Mouse (Mus musculus) activated CD4-positive, CD25-positive, alpha-beta regulatory T cell, adult 4 months (primary cell): ENCODE measurements around the gene 1700029I15Rik. TPM values are rescaled to one million over a fixed set of nuclear protein-coding genes. Genes with fewer than 3 reads are reported as not detected.

Source experiments
- ATAC-seq: one replicate; pipeline ENCODE4 v1.8.0; 2017
- polyA plus RNA-seq, 2 experiments: library from polyadenylated mRNA; unstranded; fragments of 100-300 nt; shearing (Covaris generic); gene quantifications; one replicate each; pipeline ENCODE4 v1.2.1; 2017

1700029I15Rik gene
- 1 to 10 TPM; 1.1 to 1.2 TPM for polyA plus RNA-seq

DNA sequence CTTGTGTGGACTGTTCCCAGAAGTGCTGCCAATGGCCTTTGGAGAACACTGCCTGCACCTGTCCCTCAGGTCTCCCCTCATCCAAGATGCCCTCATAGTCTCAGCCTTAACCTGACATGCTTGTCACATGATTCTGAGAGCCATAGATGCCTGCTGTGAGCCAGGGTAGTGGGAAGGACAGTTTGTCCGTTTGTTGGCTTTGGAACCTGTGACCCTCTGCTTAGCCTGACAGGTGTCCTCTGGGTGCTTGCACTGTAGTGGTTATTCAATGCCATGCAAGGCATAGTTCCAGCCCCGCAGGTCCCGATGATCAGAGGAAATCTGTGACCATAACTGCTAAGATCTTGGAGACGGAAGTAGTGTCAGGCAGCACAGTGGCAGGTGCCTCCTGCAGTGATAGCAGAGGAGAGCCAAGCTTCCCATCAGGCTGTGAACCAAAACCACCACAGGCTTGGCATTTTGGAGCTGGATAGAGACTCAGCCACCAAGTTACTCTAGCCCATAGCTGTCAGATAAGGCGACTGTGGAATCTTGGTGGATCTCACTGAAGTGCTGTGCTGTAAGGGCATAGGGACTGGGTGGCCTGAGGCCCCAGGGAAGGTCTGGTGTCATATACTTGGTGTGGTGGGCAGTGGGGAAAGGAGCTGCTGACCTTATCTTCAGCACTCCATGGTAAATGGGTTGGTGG lies at the start of gene 1700029I15Rik:
Gene 1700029I15Rik, plus strand, starts transcription at position 638 of the 688 bp plus-strand sequence.
- no peak for ATAC-seq

DNA sequence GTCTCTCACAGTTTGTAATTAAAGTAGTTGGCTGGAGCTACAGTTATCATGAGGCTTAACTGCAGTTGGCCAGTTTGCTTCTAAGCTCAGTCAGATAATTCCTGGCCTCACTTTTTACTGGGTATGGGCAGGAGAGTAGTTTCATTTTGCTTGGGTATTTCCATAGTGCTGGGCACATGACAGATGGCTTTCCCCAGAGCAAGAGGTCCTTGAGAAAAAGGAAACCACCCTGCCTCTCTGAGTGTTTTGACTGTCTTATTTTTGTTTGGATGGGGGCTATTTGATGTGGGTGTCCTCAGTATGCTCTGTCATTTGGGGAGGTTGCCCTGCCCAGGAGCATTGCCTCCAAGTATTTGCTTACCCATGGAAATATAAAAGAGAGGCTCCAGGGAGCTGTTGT lies 39.9 kb upstream of the 1700029I15Rik start:
- no peak for ATAC-seq

DNA sequence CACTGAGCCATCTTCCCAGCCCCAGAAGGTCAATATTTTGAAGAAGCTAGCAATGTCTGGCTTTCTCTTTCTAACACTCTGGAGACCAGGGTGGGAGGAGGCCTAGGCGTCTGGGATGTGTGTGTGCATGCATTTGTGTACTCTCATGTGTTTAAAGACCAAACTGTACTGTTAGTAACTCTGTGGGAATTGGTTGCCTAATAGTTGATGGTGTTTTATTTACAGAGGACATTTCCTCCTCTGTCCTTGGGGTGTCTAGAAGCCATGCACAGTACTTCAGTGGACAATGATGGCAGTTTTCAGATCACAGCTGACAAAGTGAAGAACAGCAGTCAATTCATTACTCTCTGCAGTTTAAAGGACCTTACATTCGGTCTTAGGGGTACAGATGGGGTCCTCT lies 35.1 kb upstream of the 1700029I15Rik start:
- ATAC-seq: no peak

DNA sequence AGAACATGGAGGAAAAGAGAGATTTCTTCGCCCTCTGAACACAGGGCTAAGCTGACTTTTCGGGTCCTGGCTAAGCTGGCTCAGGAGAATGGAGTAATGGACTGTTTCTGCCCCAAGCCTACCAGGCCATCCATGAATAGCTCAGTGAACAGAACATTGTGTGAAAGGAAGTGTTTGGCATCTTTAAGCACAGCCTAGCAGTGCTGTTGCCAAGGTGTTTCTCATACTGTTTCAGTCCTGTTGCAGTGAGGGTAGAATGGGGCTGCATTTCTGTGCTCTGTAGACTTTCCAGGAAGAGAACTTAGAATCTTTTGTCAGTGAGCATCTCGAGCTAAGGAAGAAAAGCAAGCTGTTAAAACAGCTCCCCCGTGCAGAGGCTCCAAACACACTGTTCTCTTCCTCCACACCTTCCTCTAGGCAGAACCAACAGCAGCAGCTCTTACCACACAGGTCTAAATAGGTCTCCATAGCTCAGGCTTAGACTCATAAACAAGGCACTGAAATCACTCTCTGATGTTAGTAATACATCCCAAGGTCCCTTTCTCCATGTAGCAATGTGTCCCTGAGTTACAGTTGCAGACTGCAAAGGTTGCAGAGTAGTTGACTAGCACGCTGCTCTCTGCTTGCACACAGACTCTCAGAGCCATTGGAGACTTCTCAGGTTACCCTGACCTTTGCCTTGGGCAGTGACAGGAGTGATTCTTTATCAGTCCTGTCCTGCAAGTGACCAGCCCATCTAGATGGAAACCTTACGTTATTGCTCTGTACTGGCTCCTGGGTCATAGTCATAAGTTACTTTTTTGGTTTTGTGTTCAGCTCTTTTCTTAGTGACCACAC lies 32.5 kb upstream of the 1700029I15Rik start:
- ATAC-seq: no peak

DNA sequence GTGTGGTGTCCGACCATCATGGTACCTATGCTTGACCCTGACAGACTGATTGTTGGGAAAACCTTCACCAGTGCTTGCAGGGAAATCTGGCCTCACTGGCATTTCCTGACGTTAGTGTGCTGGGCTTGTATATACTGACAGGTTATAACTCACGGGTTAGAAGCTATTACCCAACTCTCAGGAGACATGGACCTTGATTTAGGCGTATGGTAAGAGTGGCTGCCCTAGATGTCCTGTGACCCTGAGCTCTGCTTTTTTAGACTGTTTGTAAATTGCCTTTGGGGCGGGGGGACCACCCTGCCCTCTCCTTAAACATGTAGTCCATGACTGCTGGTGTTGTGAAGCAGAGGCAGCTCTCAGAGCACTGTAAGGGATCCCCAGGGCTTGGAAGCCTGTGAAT lies 31.7 kb upstream of the 1700029I15Rik start:
- no peak for ATAC-seq

DNA sequence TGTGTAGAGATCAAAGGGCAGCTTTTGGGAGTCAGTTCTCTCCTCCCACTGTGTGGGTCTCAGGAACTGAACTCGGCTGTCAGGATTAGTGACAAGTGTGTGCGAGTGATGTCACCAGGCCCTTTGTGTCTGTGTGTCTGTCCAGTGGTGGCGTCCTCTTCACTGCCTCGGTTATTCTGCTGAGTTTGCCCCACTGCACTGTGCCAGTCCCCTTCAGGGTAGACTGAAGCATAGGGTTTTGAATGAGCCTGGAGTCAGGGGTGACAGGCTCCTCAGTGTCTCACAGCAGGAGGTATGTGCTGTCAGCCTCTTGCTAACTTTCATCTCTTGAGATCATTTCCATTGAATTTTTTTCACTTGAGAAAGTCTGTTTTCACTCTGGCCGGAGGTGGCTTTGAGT lies 28.9 kb upstream of the 1700029I15Rik start:
- ATAC-seq: no peak

DNA sequence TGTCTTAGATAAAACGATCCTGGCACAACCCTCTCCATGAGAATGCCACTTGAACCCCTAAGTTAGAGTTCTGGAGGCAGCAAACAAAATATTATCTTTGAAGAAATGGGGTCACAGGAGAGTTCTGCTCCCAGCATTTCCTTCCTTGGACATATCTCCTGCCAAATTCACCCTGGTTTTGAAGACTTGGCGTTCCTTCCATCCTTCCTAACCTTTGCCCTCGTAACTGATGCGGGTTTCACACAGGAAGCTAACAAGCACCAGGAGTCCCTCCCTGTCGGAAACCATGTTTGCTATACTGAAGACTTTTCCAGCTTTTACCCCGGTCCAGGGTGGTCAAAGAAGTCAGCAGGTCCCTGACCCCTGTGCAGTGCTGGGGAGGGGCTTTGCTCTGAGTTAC lies 28.1 kb upstream of the 1700029I15Rik start:
- no peak for ATAC-seq

DNA sequence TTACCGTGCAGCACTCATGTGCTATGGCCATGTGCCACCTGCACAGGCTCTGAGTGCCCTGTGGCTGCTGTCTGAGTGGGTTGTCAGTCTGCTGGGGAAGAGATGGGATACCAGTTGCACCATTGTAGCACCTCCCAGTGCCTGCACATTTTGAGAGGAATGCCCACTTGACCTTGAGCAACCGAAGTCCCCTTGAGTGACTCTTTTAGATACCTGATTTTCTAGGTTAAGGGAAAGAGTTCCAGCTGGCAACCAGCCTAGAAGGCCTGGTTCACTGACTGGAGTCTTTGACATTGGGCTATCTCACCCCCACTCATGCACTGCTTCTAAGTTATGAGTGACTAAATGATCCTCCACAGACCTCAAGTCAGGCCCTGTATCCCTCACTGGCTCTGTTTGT lies 23.0 kb upstream of the 1700029I15Rik start:
- ATAC-seq: no peak

DNA sequence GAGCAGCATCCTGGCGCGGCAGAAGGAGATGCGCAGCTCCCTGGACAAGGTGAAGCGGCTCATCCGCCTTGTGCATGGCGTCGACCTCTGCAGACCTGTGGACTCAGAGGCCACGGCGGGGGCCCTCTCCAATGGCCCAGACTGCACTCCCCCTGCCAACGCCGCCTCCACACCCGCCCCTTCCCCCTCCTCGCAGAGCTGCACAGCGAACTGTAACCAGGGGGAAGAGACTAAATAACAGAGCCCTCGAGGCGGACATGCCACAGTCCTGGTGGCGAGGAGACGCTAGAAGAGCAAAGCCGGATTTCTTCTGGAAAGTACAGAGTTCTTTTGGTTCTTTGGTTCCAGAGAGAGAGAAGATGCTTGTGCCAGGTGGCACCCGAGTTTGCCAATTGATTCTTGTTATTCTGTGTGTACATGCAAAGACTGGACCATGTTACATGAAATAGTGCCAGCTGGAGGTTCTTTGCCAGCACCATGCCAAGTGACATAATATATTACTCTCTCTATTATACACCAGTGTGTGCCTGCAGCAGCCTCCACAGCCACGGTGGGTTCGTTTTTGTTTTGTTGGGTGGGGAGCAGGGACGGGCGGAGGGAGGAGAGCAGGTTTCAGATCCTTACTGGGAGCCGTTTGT lies 22.0 kb upstream of the 1700029I15Rik start:
- no peak for ATAC-seq

DNA sequence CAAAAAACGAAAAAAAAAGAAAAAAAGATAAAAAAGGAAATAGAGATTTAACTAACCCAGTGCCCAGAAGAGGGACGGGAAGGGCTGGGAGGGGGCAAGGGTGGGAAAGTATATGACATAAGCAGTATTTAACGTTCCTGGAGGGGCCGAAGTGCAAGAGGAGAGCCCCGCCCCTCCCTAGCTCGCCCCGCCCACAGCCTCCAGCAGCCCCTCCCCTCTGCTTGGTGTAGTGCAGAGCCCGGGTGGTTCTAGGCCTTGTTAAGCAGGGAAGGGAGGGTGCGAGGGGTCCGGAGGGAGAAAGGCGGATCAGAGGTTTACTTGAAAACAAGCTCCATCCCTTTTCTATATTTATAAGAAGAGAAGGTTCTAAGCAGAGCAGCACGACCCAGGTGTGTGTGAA lies 21.4 kb upstream of the 1700029I15Rik start:
- ATAC-seq: no peak

DNA sequence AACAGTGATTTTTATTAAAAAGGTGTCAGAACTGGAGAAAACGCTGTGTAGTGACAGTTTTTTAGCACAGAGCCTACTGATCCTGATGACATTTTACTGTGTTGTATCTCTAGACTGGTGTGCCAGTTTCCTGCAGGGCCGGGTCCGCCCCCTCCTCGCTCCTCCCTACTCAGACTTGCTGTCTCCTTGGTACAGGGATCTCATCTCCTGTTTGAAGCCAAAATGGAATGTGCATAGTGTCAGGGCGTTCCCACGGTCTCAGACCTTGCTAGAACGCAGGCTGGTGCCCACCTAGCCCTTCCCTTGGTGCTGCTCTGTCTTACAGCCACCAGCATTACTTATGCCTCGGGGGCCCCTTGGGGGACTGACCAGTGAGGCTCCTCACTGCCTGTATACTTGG lies 20.5 kb upstream of the 1700029I15Rik start:
- no peak for ATAC-seq

DNA sequence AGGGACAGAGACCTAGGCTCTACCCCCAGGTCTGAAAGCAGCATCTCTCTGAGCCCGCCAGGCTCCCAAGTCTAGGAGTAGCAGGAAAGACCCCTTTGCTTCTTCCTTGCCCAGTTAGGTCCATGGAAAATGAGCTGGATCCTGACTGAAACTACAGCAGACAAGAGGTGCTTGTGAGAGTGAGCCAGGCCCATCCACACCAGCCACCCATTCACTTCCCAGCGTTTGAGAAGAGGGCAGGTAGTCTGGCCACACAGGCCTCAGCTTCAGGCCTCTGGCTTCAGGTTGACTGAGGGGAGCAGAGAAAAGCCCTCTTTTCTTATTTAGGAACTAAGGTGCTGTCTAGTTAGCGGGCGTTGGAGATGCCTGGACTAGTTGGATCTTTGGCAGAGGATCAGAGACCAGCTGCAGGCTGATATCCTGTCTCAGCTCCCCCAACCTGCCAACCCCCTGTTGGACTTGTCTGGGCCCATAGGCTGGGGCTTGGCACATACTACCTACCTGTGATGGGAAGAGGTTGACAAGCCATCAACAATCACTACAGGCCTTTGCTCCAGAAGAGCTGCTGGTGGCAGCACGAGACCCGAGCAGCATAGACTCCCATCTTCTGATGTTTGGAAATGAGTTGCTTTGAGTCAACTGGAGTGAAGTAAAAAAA lies 19.6 kb upstream of the 1700029I15Rik start:
- ATAC-seq: no peak

DNA sequence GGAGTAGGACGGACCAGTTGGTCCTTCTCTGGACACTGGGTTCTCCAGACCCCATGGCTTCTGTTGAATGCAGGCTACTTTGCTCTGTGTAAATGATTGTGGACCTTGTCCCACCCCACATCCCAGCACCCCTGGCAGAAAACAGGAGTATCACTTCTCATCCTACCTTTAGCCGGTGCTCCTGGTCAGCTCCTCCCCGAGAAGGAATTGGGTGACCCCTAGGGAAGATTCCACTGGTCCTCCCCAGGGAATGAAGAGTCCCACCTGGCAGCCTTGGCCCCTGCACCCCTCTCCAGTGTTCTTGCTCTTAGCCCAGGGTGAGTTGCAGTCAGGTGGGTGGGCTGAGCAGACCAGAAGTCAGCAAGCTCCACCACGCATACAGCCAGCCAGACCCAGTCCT lies 18.3 kb upstream of the 1700029I15Rik start:
- ATAC-seq: no peak

DNA sequence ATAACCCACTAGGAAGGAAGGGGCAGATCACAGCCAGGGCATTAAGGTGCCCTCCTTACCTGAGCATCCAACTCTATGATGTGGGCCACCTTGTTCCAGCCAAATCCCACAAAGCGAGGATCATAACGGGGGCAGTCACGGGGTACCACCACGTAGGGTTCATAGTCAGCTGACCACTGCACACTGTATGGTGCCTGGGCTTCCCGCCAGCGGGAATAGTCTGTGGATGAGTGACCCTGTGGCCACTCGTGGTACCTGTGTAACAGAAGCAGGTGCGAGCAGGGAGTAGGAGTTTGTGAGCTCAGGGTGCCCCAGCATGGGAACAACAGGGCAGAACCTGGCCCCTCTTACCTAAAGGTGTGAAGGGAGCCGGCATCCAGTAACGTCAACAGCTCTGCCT lies 16.8 kb upstream of the 1700029I15Rik start:
- no peak for ATAC-seq

DNA sequence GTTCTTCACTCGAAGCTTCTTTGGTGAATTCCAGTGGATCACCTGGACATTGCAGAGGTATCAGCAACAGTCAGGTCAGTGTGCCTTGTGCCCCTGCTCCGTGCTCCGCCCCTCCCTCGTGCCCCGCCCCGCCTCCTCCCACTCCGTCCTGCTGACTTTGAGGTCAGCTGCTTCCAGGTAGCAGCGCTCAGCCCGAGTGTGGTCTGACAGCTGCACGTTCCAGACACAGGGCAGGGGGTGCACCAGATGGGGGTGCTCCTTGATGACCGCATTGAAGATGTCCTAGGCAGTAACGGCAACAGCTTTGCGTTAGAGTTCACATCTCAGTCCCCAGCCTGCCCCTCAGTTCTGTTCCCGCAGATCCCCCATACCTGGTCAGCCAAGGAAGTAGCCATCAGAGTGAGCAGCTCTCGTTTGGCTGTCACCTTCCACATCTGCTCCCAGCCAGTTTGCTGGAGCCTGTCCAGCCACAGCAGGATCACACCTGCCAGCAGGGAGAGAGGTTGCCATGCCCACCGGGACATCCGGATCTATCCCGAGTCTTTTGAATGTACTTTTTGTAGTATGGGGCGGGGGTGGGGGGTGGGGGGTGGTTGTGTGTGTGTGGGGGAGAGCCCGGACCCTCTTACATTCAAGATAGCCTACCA lies 14.8 kb upstream of the 1700029I15Rik start:
- no peak for ATAC-seq

DNA sequence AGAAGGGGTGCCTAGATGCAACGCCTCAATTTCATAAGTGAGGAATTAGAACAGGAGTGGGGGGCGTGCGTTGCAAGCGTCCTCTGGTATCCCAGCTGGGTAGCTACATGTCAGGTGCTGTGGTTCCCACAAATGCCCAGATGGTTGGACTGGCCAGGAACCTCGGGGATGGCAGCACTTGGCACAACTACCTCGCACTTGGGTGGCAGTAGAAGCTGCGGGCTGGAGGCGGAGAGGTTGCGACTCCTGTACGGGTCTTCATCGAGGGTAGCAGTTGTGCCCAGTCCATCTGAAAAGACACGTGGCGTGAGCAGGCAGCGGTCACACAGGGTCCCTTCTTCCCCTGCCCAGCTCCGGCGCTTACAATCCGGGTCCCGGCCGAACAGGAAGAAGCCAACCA lies 12.0 kb upstream of the 1700029I15Rik start:
- ATAC-seq: no peak

DNA sequence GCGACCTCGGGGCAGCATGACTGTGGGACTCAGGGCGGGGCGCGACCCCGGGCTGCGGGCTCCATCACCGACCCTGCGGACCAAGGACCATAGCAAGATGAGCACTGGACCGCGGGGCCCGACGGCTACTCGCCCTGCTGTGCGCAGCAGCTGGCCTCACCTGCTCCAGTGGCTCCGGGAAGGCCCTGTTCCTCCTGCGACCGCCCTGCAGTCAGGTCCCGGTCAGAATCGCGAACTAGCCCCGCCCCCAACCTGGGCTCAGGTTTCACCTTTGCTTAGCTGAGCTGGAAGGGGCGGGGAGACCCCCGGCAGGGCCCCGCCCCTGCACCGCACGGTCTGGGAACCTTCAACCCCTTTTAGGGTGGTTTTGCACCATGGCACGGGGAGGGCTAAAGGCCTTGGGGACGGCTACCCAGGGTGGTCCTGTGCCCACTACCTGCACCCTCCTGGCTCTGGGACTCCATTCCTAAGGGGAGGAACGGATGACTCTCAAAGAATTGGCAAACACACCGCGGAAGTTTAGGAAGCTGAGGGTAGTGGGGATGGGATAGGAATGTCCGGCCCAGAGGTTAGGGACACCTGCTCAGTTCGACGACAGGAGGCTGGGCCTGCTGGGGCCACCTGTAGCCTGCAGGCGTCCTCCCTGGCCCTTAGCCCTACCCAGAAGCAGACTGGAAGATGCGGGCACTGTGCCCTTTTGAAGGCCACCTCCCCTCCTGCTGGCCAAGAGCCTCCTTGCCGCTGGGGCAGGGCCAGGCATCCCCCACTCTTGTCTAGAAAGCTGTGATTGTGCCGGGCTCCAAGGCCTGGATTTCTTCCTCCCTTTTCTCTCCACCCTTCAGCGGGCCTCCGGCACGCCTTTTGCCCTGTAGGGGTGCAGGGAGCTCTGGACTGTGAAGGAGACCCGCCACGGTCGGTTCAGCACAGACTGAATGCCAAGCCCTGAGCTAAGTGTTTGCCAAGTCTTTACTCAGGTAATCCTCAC lies 11.2 kb upstream of the 1700029I15Rik start:
- no peak for ATAC-seq

DNA sequence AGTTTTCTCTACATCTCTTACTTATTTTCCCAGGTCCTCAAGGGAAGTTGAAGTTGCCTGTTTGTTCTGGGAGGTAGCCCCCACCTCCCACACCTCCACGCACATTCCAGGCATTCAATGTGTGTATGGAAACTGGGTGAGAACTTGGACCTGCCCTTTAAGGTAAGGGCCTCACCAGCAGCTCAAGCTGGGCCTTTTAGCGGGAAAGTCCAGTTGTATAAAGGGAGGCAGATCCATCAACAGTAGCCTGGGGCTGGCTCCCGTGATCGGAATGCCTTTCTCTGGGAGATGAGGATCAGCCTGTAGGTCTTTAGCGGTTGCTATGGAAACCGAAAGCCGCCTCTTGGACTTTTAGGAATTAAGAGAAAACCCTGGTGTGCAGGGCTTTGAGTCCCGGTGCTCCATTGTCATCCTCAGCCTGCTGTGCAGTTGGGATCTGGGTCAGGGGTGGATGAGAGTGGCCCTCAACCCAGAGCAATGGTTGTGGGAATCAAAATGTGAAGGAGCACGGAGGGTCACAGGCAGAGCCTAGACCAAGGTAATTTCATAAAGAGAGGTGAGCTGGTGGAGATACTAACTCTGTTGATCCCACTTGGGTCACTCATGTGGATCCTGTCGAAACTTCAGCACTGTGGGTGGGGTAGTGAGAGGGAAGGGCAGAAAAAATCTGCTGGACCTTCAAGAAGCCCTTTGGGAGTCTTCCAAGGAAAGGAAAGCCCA lies 10.2 kb upstream of the 1700029I15Rik start:
- no peak for ATAC-seq

DNA sequence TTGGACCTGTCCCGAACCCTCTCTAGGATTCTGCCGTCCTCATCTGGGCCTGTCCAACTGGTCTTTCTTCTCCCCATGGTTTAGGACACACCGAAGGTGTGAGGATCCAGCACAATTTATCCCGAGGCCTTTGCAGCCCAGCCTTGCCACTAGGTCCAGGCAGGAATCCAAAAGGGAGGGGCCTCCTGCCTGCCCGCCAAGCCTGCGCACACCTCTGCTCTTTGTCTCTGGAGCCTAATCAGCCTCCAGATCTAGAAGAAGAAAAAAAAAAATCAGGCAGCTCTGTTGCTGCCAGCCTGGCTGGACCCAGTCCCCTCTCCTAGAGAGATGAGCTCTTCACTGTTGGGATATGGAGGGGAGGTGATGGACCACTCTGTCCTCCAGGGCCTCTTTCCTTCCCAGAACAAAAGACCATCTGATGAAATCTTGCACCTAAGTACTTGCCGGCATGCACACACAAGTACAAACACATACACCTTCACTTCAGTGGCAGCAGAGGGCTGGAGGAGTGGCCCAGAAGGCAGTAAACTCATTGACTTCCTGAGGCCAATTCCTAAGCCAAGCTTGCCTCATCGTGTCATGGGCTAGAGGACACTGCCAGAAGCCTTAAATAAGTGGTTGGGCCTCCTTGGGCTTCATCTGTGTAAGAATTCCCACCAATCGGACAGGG lies 9.4 kb upstream of the 1700029I15Rik start:
- no peak for ATAC-seq

DNA sequence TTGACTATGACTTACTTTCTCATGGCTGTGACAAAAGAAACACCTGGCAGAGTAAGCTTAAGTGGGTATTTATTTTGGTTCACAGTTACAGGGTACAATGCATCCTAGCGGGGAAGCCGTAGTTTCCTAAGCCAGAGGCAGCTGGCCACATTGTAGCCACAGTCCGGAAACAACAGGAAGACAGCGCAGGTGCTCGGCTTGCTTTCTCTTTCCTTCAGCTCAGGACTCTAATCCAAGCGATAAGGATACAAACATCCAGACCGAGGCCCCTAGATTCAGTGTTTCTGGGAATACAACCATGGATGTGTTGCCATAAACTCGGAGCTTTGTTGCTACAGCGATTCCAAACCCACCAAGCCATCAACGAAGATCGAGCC lies 8.9 kb upstream of the 1700029I15Rik start:
- no peak for ATAC-seq
